Mouse (Mus musculus) megakaryocyte, embryonic 14.5 days (primary cell): ENCODE data around the gene Ncoa7. TPM values are rescaled to one million over a fixed set of nuclear protein-coding genes. Genes with fewer than 3 reads are reported as not detected.
A peak's percentile ranks its signal among the peaks of the same experiment; 100 is the strongest.
"Not testable (repeated sequence)": the region's sequence is repeated elsewhere in the genome, so short reads cannot be mapped to it uniquely, and the experiment has no call there.

ENCODE experiments used
- H3K27me3 ChIP-seq: replicated peaks from 2 replicates; pipeline ENCODE3; 2012; ENCODE audit warnings: inconsistent platforms
- H3K36me3 ChIP-seq: replicated peaks from 2 replicates; pipeline ENCODE3; 2012; ENCODE audit warnings: low read length, inconsistent platforms, mixed read lengths
- H3K4me1 ChIP-seq: 2 replicates; pipeline ENCODE4 v1.6.1; 2012; ENCODE audit warnings: inconsistent platforms
- H3K4me3 ChIP-seq: replicated peaks from 2 replicates; pipeline ENCODE3; 2012; ENCODE audit warnings: moderate library complexity, mild to moderate bottlenecking, inconsistent platforms
- H3K9me3 ChIP-seq: 2 replicates; pipeline ENCODE4 v1.6.1; 2012; ENCODE audit warnings: inconsistent platforms
- FLI1 ChIP-seq: IDR thresholded peaks from 2 replicates; pipeline ENCODE4 v1.6.1; 2012; ENCODE audit warnings: low read length, inconsistent platforms, mixed read lengths
- GATA1 ChIP-seq: IDR thresholded peaks from 3 replicates; pipeline ENCODE4 v1.6.1; 2012; ENCODE audit warnings: mixed read lengths, low read length, inconsistent platforms, borderline replicate concordance
- polyA plus RNA-seq: library from polyadenylated mRNA; stranded (reverse); fragments of >175 nt; gene quantifications from 2 replicates; pipeline ENCODE4 v1.2.3, GENCODE M21; 2012; ENCODE audit warnings: low replicate concordance; ENCODE audit not compliant: insufficient read depth

The Ncoa7 gene
- polyA plus RNA-seq, 1 experiment, result 2.1 TPM

GRCm38 (mm10) chr10:30788340-30788721, 14.8 kb downstream of the Ncoa7 start:
- H3K36me3 ChIP-seq, result peaks cover 11% of the 10 kb centered on the region
- H3K27me3 ChIP-seq, result no peaks in the 10 kb centered on the region
- TF ChIP-seq GATA1, result no peak
- TF ChIP-seq FLI1, result no peak
- H3K9me3 ChIP-seq, result no peaks in the 10 kb centered on the region
- no peak overlapping the region for H3K4me3 ChIP-seq
- H3K4me1 ChIP-seq, result peaks cover 32% of the 10 kb centered on the region

- no peak for TF ChIP-seq GATA1
- TF ChIP-seq FLI1, result no peak
- Histone ChIP-seq H3K4me1 (peaks cover 35% of the 10 kb centered on the region), H3K9me3 (no peaks in the 10 kb centered on the region), H3K27me3 (no peaks in the 10 kb centered on the region), H3K4me3 (no peak overlapping the region), H3K36me3 (peaks cover 11% of the 10 kb centered on the region)
Observed at GRCm38 (mm10) chr10:30787684-30788339, 15.3 kb downstream of the Ncoa7 start.

GRCm38 (mm10) chr10:30786103-30786754, 16.9 kb downstream of the Ncoa7 start:
- no peaks in the 10 kb centered on the region for H3K27me3 ChIP-seq
- peaks cover 13% of the 10 kb centered on the region for H3K36me3 ChIP-seq
- H3K4me1 ChIP-seq, result peaks cover 36% of the 10 kb centered on the region
- no peaks in the 10 kb centered on the region for H3K9me3 ChIP-seq
- no peak overlapping the region for H3K4me3 ChIP-seq
- TF ChIP-seq GATA1, result no peak
- no peak for TF ChIP-seq FLI1

GRCm38 (mm10) chr10:30780921-30781320, 22.2 kb downstream of the Ncoa7 start:
- H3K36me3 ChIP-seq, result peaks cover 15% of the 10 kb centered on the region
- not testable (repeated sequence) for H3K9me3 ChIP-seq, H3K4me3 ChIP-seq, H3K27me3 ChIP-seq
- peaks cover 19% of the 10 kb centered on the region for H3K4me1 ChIP-seq

DNA sequence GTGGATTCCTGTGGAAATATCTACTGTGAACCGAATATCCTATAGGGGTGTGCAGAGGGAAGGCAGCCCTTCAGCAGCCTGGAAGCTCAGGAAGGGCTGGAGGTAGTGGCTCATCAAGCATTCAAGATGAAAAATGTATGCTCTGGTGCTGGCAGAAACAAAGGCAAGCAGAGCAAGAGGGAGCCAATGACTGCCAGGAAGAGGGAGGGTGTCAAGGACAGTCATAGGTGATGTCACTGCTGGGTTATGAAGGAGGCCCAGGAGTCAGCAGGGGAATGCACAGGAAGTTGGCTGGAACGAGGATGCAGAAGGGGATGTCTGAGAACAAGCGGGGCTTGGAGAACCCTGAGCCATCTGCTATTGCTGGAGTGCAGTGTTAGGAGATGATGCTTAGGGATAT, 24.9 kb downstream of the Ncoa7 start:
- H3K27me3 ChIP-seq, result no peaks in the 10 kb centered on the region
- H3K36me3 ChIP-seq, result peaks cover 4% of the 10 kb centered on the region
- no peaks in the 10 kb centered on the region for H3K9me3 ChIP-seq
- TF ChIP-seq GATA1, result no peak
- no peak for TF ChIP-seq FLI1
- peaks cover 15% of the 10 kb centered on the region for H3K4me1 ChIP-seq
- H3K4me3 ChIP-seq, result peak overlapping the region; percentile 6

- Histone ChIP-seq H3K4me3 (no peak overlapping the region), H3K4me1 (peaks cover 11% of the 10 kb centered on the region), H3K27me3 (no peaks in the 10 kb centered on the region), H3K9me3 (no peaks in the 10 kb centered on the region), H3K36me3 (peaks cover 7% of the 10 kb centered on the region)
- TF ChIP-seq FLI1 (no peak), GATA1 (no peak)
Observed at GRCm38 (mm10) chr10:30775987-30776386, 27.1 kb downstream of the Ncoa7 start.

- no peak for TF ChIP-seq FLI1
- no peak for TF ChIP-seq GATA1
- Histone ChIP-seq H3K4me3 (no peak overlapping the region), H3K27me3 (no peaks in the 10 kb centered on the region), H3K36me3 (peaks cover 10% of the 10 kb centered on the region), H3K4me1 (peaks cover 10% of the 10 kb centered on the region), H3K9me3 (no peaks in the 10 kb centered on the region)
Observed at GRCm38 (mm10) chr10:30775568-30775967, 27.6 kb downstream of the Ncoa7 start.

GRCm38 (mm10) chr10:30774396-30774795, 28.7 kb downstream of the Ncoa7 start:
- H3K36me3 ChIP-seq, result peaks cover 11% of the 10 kb centered on the region
- H3K9me3 ChIP-seq, result no peaks in the 10 kb centered on the region
- TF ChIP-seq FLI1 (no peak), GATA1 (no peak)
- no peak overlapping the region for H3K4me3 ChIP-seq
- H3K27me3 ChIP-seq, result no peaks in the 10 kb centered on the region
- peaks cover 10% of the 10 kb centered on the region for H3K4me1 ChIP-seq

DNA sequence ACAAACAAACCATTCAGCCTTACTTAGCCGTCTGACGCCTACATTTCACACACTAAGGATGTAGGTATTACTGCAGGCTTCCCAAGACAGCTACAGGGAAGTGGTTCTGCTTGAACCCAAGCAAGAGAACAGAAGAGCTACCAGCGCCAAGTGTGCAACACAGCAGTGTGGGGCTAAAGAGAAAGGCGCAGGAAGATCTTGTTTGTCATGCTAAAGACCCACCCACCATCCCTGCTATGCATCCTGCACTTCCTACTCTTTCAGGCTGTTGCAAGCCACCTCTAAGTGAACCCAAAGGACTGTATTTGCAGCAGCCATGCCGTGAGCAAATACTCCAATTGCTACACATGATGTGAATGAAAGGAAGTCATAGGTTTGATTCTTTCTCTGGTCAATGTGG, 29.9 kb downstream of the Ncoa7 start:
- no peaks in the 10 kb centered on the region for H3K27me3 ChIP-seq
- TF ChIP-seq FLI1, result no peak
- TF ChIP-seq GATA1, result no peak
- no peak overlapping the region for H3K4me3 ChIP-seq
- H3K9me3 ChIP-seq, result no peaks in the 10 kb centered on the region
- peaks cover 6% of the 10 kb centered on the region for H3K4me1 ChIP-seq
- H3K36me3 ChIP-seq, result peaks cover 16% of the 10 kb centered on the region

DNA sequence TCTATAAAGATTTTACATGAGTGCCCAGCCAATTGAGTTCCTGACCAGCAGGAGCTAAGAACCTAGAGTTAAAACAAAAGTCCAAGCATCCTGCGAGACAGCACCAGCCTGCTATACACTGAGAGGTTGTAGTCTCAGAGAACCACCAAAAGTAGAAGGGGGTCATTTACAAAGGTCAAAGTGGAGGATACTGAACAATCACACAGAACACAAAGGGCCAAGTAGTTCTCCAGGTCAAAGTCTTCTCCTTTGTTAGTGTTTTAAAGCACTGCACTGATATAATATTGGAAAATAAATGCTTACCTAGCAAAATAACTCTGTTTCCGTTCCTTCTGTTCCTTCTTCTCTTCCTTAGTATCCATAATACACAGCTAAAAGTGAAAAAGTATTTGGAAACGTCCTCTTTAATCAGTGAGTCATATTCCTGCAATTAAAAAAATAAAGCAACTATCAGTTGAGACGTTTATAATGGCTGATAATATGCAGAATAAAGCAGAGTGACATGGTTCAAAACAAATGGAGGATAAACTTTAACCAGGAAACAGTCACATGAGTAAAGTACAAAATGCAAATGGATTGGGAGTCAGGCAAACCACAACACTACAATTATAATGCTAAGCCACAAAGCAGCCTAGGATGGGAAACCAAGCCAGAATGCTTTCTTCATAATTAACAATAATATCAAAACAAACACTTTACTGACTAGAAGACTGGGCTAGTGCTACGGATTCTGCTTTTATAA, 31.5 kb downstream of the Ncoa7 start:
- Histone ChIP-seq H3K4me1 (peaks cover 4% of the 10 kb centered on the region), H3K9me3 (no peaks in the 10 kb centered on the region), H3K27me3 (no peaks in the 10 kb centered on the region), H3K36me3 (peaks cover 21% of the 10 kb centered on the region), H3K4me3 (no peak overlapping the region)
- no peak for TF ChIP-seq FLI1
- TF ChIP-seq GATA1, result no peak
